Mouse (Mus musculus) thymus, postnatal 10 days (tissue): Measurements from ENCODE around the gene Cx3cl1.

ENCODE experiments used
- DNase-seq, 2 experiments: peaks; one replicate each; pipeline ENCODE4 v3.0.0; 2021; ENCODE audit warnings: low spot score in 2 of 2

Gene Cx3cl1

GRCm38 (mm10) chr8:94771941-94772670 is at the start of gene Cx3cl1:
Gene Cx3cl1, plus strand, starts transcription at chr8:94772009.
- DNase-seq, result peak in 1 of 2 experiments; percentile 10

- DNase-seq, result no peak
Observed at GRCm38 (mm10) chr8:94725998-94726397, 45.8 kb upstream of the Cx3cl1 start.

GRCm38 (mm10) chr8:94729301-94729700 is 42.5 kb upstream of the Cx3cl1 start:
- DNase-seq, result no peak

GRCm38 (mm10) chr8:94733821-94734465 is 37.9 kb upstream of the Cx3cl1 start:
- DNase-seq, result no peak

DNA sequence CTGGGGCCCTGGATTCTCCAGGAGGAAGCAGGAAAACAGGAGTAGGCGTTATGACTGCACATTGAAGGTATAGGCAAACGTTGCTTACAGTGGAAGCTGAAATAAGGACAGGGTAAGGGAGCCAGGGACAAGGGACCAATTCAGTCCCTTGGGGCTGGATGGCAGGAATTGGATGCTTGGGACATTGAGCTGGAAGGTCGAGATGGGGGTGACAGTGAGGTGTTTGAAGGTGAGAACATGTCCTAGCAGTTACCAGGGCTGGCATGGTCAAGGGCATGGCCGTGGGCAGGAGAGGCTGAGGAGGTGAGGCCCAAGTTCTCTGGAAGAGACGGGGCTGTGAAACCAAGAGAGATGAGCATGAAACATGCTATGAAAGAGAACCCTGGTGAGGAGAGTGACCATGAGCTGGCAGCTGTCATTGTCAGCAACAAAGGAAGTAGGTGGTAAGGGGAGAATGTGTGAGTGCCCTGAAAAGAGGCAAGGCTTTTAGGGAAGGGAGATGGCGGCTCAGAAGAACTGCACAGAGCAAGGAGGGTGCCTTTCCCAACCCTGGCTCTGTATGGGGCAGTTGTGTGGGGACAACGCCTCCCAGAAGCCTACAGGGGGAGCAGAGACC is 37.0 kb upstream of the Cx3cl1 start:
- no peak for DNase-seq

DNA sequence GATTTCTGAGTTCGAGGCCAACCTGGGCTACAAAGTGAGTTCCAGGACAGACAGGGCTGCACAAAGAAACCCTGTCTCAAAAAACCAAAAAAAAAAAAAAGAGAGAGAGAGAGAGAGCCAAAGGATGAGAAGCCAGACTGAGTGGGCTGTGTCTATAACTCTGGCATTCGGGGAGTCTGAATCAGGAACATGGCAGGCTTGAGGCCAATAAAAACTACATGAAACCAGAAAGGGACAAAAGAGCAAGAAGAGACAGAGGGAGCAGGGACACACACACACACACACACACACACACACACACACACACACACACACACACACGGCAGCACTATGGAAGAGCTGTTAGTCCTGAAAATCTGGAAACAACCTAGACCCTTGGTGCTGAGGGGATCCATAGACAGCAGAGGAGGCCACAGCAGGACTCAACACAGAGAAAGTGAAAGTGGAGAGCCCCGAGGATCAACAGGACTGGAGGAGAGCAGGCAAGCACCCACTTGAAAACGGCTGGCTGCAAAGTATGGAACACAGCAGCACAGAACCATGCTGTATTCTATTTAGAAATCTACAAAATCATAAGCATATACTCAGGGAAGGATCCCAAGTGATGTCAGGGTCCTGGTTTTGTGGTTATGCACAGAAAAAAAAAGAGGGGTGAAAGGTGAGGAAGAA is 36.2 kb upstream of the Cx3cl1 start:
- DNase-seq, result no peak

DNA sequence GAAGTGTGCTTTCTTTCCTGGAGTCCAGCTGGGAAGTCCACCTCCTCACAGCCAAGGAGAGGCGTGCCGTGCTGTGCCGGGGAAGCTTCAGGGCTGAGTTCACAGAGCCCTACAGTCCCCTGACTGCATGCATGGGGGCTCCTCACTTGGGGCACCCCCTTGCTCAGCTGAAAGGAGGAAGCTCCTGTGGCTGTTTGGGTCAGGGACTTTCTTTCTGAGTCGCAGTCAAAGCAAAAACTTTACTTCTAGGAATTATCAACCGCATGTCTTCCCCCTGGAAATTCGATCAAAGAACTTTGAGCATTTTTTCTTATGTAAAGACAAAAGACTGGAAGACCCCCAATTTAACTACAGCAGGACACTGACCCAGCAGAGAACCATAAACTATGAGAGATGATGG is 32.0 kb upstream of the Cx3cl1 start:
- no peak for DNase-seq

DNA sequence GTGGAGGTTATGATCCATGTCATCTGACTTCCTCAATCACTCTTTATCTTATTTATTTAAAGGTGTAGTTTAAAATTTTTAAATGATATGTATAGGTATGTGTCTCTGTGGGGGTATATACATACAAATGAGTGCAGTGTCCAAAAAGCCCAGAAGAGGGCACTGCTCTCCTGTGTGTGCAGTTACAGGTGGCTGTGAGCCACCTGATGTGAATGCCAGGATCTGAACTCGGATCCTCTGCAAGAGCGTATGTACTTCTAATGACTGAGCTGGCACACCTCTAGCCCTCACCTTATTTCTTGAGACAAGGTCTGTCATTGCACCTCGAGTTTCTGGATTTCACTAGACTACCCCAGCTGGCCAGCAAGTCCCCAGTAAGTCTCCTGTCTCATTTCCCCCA is 31.2 kb upstream of the Cx3cl1 start:
- DNase-seq, result no peak

DNA sequence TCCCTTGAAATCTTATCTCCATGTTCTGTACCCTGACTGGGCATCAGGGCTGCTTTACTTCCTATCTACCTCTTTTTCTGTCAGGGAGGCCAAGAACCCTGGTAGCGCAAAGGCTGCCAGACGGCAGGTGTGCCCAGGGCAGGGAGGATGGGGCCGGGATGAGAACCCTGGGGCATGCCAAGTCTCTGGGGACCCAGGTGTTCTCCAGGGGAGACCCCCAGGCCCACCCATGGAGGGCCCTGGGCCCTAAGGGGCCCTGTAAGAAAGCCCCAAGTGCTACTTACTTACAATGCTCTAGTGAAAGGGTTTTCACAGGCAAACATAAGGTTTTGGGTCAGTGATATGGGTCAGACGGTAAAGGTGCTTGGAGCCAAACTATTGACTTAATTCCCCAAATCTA is 30.1 kb upstream of the Cx3cl1 start:
- DNase-seq, result no peak

DNA sequence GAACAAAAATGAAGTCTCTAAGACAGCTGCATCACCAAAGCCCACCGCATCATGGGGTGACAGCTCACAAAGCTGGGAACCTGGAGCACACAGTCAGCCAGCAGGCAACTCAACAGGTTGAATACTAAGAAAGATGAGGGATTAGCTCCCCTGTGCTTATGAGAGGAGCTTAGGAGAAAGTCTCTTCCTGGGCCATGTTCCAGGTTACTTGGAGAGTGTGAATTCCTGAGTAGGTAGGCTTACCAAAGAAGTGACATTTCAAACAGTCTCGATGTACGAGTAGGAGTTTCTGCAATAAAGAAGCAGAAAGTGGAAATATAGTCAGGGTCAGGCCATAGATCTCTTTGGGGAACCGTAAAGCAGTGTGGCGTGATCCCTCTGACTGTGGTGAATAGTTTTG is 27.3 kb upstream of the Cx3cl1 start:
- DNase-seq, result no peak

DNA sequence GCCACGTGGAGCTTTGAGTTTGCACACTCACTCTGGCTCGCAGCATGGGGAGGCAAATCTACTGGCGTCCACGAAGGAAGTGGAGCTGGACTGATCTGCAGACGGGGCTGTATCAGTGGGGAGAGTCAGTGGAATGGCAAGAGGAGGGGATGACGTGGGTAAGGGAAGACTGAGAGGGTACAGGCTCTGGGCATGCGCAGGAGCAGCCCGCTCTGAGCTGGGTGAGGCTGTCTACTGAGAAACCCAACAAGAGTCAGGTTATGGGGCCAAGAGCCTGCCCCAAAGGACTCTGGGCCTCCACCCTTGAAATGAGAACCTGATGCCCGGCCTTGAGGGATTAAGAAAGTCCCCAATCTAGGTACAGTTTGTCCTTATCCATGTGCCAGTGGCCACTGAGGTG is 26.8 kb upstream of the Cx3cl1 start:
- DNase-seq, result no peak

DNA sequence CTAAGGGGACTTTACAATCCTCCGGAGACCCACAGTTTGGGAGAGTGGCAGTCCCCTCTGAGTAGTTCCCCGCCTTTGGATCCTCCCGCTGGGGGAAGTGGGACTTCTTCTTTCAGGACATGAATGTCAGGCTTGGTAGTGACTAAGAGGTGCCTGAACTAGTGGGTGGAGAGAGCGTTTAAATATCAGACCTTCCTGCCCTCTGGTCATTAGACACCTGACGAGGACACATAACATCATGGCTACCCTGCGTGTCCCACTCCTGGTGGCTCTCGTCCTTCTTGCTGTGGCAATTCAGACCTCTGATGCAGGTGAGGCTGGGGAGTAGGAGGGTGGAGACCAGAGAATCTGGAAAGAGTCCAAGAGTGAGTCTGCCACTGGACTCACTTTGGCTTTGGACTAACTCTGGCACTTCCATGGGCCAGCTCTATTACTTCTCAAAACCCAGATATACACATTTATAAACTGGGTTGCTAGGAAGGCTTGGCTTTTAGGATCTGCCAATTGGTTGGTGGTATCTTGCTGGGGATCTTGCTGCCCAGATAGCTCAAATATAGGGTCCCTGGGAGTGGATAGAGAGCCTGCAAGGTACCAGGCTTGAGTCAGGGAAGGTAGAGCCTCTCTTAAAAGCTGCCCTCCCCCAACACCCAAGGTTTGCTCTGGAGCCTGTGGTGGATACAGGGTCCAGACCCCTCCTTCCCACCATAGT is 26.2 kb upstream of the Cx3cl1 start, which contains the start of gene Ccl22:
TSS of gene Ccl22 (plus strand) at position 115 of the 709 bp plus-strand sequence.
- no peak for DNase-seq

- no peak for DNase-seq
Observed at GRCm38 (mm10) chr8:94746832-94747231, 25.0 kb upstream of the Cx3cl1 start.

GRCm38 (mm10) chr8:94748363-94748762 is 23.4 kb upstream of the Cx3cl1 start:
- no peak for DNase-seq

- DNase-seq, result no peak
Observed at GRCm38 (mm10) chr8:94749942-94750341, 21.9 kb upstream of the Cx3cl1 start.

DNA sequence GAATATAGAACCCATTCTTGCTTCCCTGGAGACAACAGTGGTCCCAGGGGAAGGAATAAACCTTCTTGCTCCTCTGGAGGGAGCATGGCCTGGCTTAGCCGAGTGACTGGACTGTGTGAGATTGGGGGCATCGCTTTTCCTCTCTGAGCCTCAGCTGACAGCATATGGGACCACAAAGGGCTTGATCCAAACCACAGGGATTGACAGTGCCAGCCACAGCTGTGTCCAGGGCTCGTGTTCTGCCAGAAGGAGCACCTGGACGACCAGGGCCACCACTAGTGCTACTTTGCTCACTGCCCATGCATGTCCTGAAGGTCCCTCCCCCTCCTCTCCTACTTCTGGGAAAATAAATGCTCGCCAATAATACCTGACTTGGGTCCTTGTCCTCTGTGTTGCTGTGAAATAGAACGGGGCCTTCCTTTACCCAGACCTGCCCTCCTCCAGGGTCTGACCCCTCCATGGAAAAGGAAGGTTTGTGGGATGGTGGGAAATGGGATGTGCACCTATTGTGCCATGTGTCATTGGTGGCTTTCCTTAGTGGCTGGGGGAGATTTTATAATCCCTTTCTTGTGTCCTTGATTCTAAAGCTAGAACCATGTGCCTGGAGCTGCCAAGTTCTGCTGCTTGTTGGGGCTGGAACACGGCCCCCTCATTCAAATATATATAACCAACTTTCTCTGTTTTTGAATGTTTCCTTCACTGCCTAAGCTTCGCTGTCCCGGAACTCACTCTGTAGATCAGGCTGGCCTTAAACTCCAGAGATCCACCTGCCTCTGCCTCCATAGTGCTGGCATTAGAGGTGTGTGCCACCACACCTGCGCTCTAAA is 20.6 kb upstream of the Cx3cl1 start:
- DNase-seq, result no peak

DNA sequence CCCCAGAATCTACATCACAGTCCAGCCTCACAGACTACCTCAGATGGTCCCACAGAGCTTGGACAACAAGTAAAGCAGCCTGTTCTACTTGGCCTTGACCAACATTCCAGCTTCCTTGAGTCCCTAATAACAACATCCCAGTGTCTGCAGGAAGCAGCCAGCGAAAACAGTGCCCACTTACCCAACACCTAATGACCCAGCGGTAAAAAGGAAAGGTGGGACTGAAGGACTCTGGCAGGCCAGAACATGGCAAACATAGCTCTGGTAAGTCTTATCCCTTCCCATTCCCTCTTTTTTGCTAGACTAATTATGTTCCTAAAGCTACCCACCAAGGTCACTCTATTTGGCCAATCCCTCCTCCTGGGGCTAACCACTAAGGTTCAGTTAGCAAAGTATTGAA is 17.8 kb upstream of the Cx3cl1 start:
- no peak for DNase-seq

- DNase-seq, result no peak
Observed at GRCm38 (mm10) chr8:94754486-94754885, 17.3 kb upstream of the Cx3cl1 start.

DNA sequence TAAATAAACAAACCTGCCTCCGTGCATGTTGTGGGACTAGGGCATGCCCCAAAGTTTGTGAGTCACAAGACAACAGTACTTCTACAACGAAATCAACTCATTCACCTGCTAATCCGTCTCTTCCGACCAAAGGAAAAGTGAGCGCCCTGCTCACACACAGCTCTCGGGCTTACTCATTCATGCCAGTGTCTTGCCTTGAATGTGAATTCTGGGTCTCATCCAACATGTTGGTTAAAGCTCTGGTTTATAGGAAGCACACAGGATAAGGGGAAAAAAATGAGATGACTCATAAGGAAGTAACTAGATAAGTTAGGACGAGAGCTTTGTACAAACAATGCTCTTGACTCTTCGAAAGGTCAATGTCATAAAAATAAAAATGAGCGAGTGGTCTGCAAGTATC is 4.8 kb upstream of the Cx3cl1 start:
- no peak for DNase-seq

DNA sequence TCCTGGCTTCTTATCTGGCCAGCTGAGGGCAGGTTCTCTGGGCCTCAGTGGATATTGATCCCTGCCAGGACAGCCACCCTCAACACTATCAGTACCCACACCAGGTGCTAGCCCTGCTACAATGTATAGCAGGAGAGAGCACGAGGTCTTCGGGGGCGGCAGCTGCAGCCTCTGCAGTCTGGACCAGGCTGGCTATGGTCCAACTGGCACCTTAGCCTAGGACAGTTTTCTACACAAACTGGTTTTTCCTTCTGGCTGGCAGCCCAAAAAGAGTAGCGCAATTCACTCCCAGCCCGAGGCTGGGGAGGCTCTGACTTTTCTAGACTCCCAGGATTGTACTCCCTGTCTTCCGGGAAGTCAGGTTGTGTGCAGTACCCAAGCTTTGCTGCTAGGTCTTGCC is 864 bp upstream of the Cx3cl1 start:
- no peak for DNase-seq

DNA sequence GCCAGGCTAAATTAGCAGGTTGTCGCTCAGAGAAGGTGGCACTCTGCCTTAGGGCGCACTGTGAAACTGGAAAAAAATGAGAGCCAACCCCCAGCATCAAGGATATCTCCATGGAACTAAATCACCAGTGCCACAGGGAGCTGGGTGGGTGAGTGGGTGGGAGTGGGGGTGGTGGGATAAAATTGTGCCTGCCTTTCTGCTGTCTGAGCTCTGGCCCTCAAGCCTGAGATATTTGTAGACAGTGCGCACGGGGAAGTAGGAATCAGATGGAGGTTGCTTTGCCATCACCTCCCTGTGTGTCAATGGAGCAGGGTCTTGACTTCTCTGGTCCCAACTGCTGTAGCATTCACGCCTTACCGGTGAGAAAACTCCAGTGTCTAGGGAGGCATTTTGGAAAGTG is 1.2 kb downstream of the Cx3cl1 start:
- DNase-seq, result no peak
